Comparison of ENCODE assay signal across 18 mouse cellular contexts in genomic region chr11:115107403-115107916, GRCm38 (mm10). TPM values are rescaled to one million over a fixed set of nuclear protein-coding genes. Genes with fewer than 3 reads are reported as not detected.
A peak's percentile ranks its signal among the peaks of the same experiment; 100 is the strongest.
DNase-seq lines count a peak whose midpoint lies in the region; ATAC-seq and TF ChIP-seq lines count a peak whose summit lies in the region.
"Had no signal": no experiment of that assay in that cellular context is flagged by ENCODE, and none has a peak within 500 bp of the region (broad histone marks: within the 10 kb centered on the region; RNA-seq: fewer than 3 reads in every experiment).

No protein-coding gene starts in this region.

- no peak for ATAC-seq in hindbrain, embryonic 15.5 days (ENCODE audit: low FRiP score, low read depth)
- ATAC-seq in hindbrain, embryonic 12.5 days (ENCODE audit: low FRiP score) = no peak
- ATAC-seq in midbrain, postnatal 0 days (ENCODE audit: low FRiP score) = no peak
- ATAC-seq in stomach, postnatal 0 days (ENCODE audit: low FRiP score, low TSS enrichment) = peak; percentile 53; the same call in 1 of the 2 replicates
- no peak for ATAC-seq in liver, postnatal 0 days
- ATAC-seq: intestine, embryonic 15.5 days had no signal

- no peak overlapping the region for H3K4me3 ChIP-seq in hindbrain, embryonic 15.5 days
- H3K4me3 ChIP-seq in hindbrain, embryonic 12.5 days = no peak overlapping the region
- no peak overlapping the region for H3K4me3 ChIP-seq in midbrain, postnatal 0 days (ENCODE audit: low read depth, low read length)
- no peak overlapping the region for H3K4me3 ChIP-seq in midbrain, embryonic 10.5 days
- no peak overlapping the region for H3K4me3 ChIP-seq in stomach, postnatal 0 days (ENCODE audit: low read depth, low read length)
- no peak overlapping the region for H3K4me3 ChIP-seq in liver, postnatal 0 days (ENCODE audit: low read depth, low read length)
- H3K4me3 ChIP-seq: intestine, embryonic 15.5 days; myocyte had no signal

- H3K4me1 ChIP-seq in hindbrain, embryonic 15.5 days (replicated peaks) = peaks cover 8% of the 10 kb centered on the region
- peaks cover 5% of the 10 kb centered on the region; the same call in 1 of the 2 replicates for H3K4me1 ChIP-seq in hindbrain, embryonic 12.5 days
- H3K4me1 ChIP-seq in midbrain, postnatal 0 days (ENCODE audit: insufficient read depth, low read length) = 0 out of 2 replicates have a peak, but pooled peaks cover 3% of the 10 kb centered on the region
- H3K4me1 ChIP-seq in midbrain, embryonic 10.5 days = peaks cover 5% of the 10 kb centered on the region; the same call in 1 of the 2 replicates
- H3K4me1 ChIP-seq in stomach, postnatal 0 days (replicated peaks; ENCODE audit: control insufficient read depth, insufficient read depth) = no peaks in the 10 kb centered on the region
- no peaks in the 10 kb centered on the region for H3K4me1 ChIP-seq in liver, postnatal 0 days (ENCODE audit: insufficient read depth)

- no peak for TF ChIP-seq EP300 in stomach, postnatal 0 days (optimal IDR thresholded peaks at IDR 0.05)
- TF ChIP-seq EP300 in liver, postnatal 0 days (IDR thresholded peaks at IDR 0.05; ENCODE audit: low read depth) = no peak

- H3K27ac ChIP-seq in hindbrain, embryonic 15.5 days (replicated peaks) = 0 out of 2 replicates have a peak overlapping the region, but pooled peaks have one; percentile 26
- H3K27ac ChIP-seq in hindbrain, embryonic 12.5 days = no peak overlapping the region
- H3K27ac ChIP-seq in midbrain, postnatal 0 days (ENCODE audit: low read depth, low read length) = no peak overlapping the region
- no peak overlapping the region for H3K27ac ChIP-seq in midbrain, embryonic 10.5 days (replicated peaks)
- no peak overlapping the region for H3K27ac ChIP-seq in stomach, postnatal 0 days (replicated peaks)
- no peak overlapping the region for H3K27ac ChIP-seq in liver, postnatal 0 days (ENCODE audit: low read depth)
- H3K27ac ChIP-seq: intestine, embryonic 15.5 days; kidney, postnatal 0 days; liver, embryonic 14.5 days had no signal

- no peaks in the 10 kb centered on the region for H3K9me3 ChIP-seq in hindbrain, embryonic 15.5 days
- no peaks in the 10 kb centered on the region for H3K9me3 ChIP-seq in hindbrain, embryonic 12.5 days (replicated peaks)
- H3K9me3 ChIP-seq in midbrain, postnatal 0 days (ENCODE audit: low read length) = no peaks in the 10 kb centered on the region
- no peaks in the 10 kb centered on the region for H3K9me3 ChIP-seq in midbrain, embryonic 10.5 days (replicated peaks)
- no peaks in the 10 kb centered on the region for H3K9me3 ChIP-seq in stomach, postnatal 0 days (ENCODE audit: control insufficient read depth, low read length)
- H3K9me3 ChIP-seq in liver, postnatal 0 days (ENCODE audit: low read length) = no peaks in the 10 kb centered on the region
- H3K9me3 ChIP-seq: intestine, embryonic 15.5 days had no signal

- 33% methylated on average over 4 of the region's 4 CpGs for WGBS in hindbrain, embryonic 15.5 days
- 34% methylated on average over 4 of the region's 4 CpGs for WGBS in hindbrain, embryonic 12.5 days
- 18% methylated on average over 4 of the region's 4 CpGs for WGBS in midbrain, postnatal 0 days
- WGBS in midbrain, embryonic 10.5 days = 64% methylated on average over 4 of the region's 4 CpGs
- 20% methylated on average over 4 of the region's 4 CpGs for WGBS in stomach, postnatal 0 days
- 52% methylated on average over 4 of the region's 4 CpGs for WGBS in liver, postnatal 0 days (ENCODE audit: insufficient replicate concordance)

- H3K9ac ChIP-seq in hindbrain, embryonic 15.5 days = no peak overlapping the region
- no peak overlapping the region for H3K9ac ChIP-seq in hindbrain, embryonic 12.5 days
- no peak overlapping the region for H3K9ac ChIP-seq in midbrain, postnatal 0 days (replicated peaks; ENCODE audit: low read length, poor library complexity, severe bottlenecking)
- H3K9ac ChIP-seq in stomach, postnatal 0 days (ENCODE audit: low read length) = no peak overlapping the region
- no peak overlapping the region for H3K9ac ChIP-seq in liver, postnatal 0 days (replicated peaks)
- H3K9ac ChIP-seq: intestine, embryonic 15.5 days; liver, embryonic 14.5 days had no signal

- DNase-seq in midbrain, postnatal 0 days (ENCODE audit: low spot score) = peak; percentile 86
- DNase-seq in midbrain, embryonic 10.5 days (ENCODE audit: low spot score) = no peak
- peak; percentile 14 for DNase-seq in adipocyte (ENCODE audit: low spot score)
- DNase-seq in stomach, postnatal 0 days (ENCODE audit: low spot score) = peak; percentile 62
- DNase-seq in liver, postnatal 0 days = no peak
- DNase-seq: adrenal gland, postnatal 10 days; heart, adult 11 months; heart, postnatal 10 days had no signal

- TF ChIP-seq CTCF in midbrain, postnatal 0 days (IDR thresholded peaks at IDR 0.05) = no peak
- no peak for TF ChIP-seq CTCF in stomach, postnatal 0 days (IDR thresholded peaks at IDR 0.05; ENCODE audit: low read depth)
- no peak for TF ChIP-seq CTCF in liver, postnatal 0 days (IDR thresholded peaks at IDR 0.05; ENCODE audit: low read depth)

- no peaks in the 10 kb centered on the region for H3K27me3 ChIP-seq in hindbrain, embryonic 15.5 days
- 0 out of 2 replicates have a peak, but pooled peaks cover 3% of the 10 kb centered on the region for H3K27me3 ChIP-seq in hindbrain, embryonic 12.5 days
- H3K27me3 ChIP-seq in midbrain, postnatal 0 days (ENCODE audit: insufficient read depth, low read length) = no peaks in the 10 kb centered on the region
- H3K27me3 ChIP-seq in midbrain, embryonic 10.5 days (ENCODE audit: low read depth, poor library complexity, severe bottlenecking) = no peaks in the 10 kb centered on the region
- no peaks in the 10 kb centered on the region for H3K27me3 ChIP-seq in stomach, postnatal 0 days (ENCODE audit: control insufficient read depth, insufficient read depth, low read length)
- H3K27me3 ChIP-seq in liver, postnatal 0 days (ENCODE audit: insufficient read depth, low read length) = no peaks in the 10 kb centered on the region
- H3K27me3 ChIP-seq: intestine, embryonic 15.5 days had no signal

- H3K4me2 ChIP-seq in hindbrain, embryonic 15.5 days = no peak overlapping the region
- H3K4me2 ChIP-seq in hindbrain, embryonic 12.5 days (replicated peaks) = no peak overlapping the region
- no peak overlapping the region for H3K4me2 ChIP-seq in midbrain, postnatal 0 days (ENCODE audit: low read depth, low read length, poor library complexity, severe bottlenecking)
- H3K4me2 ChIP-seq in stomach, postnatal 0 days (replicated peaks; ENCODE audit: low read depth) = no peak overlapping the region
- H3K4me2 ChIP-seq in liver, postnatal 0 days (ENCODE audit: low read depth, low read length) = no peak overlapping the region
- H3K4me2 ChIP-seq: intestine, embryonic 15.5 days had no signal

- H3K36me3 ChIP-seq in hindbrain, embryonic 15.5 days = no peaks in the 10 kb centered on the region
- H3K36me3 ChIP-seq in hindbrain, embryonic 12.5 days = no peaks in the 10 kb centered on the region
- no peaks in the 10 kb centered on the region for H3K36me3 ChIP-seq in midbrain, postnatal 0 days (ENCODE audit: insufficient read depth, low read length)
- H3K36me3 ChIP-seq in midbrain, embryonic 10.5 days = no peaks in the 10 kb centered on the region
- H3K36me3 ChIP-seq in stomach, postnatal 0 days (ENCODE audit: control insufficient read depth, insufficient read depth, low read length) = no peaks in the 10 kb centered on the region
- H3K36me3 ChIP-seq in liver, postnatal 0 days (replicated peaks; ENCODE audit: insufficient read depth, low read length) = no peaks in the 10 kb centered on the region
- H3K36me3 ChIP-seq: intestine, embryonic 15.5 days had no signal

RNA-seq across cellular contexts. Expression of gene Rab37, which starts 16.2 kb away (rescaled TPM):
- polyA plus RNA-seq in hindbrain, embryonic 15.5 days (2015; fragmentation: Nextera tagmentation; extraction: Ambion mirVana) = 0.62 and 0.77 TPM in 2 replicates
- 1.1 and 1.5 TPM in 2 replicates for polyA plus RNA-seq in hindbrain, embryonic 12.5 days (2016; fragmentation: Nextera tagmentation; extraction: Ambion mirVana)
- total RNA-seq in midbrain, postnatal 0 days (2014; rRNA removed) = 0.57 and 0.93 TPM in 2 replicates
- polyA plus RNA-seq in midbrain, postnatal 0 days (2015; fragmentation: Nextera tagmentation; extraction: Ambion mirVana) = 0.67 and 0.90 TPM in 2 replicates
- polyA plus RNA-seq in midbrain, embryonic 10.5 days (2016; fragmentation: Nextera tagmentation; extraction: Ambion mirVana) = 0.49 and 1.1 TPM in 2 replicates
- 1.7 TPM in 2 replicates for polyA plus RNA-seq in stomach, postnatal 0 days (2015; fragmentation: Nextera tagmentation; extraction: Ambion mirVana)
- polyA plus RNA-seq in liver, postnatal 0 days (2015; fragmentation: Nextera tagmentation; extraction: Ambion mirVana) = 2.5 and 3.1 TPM in 2 replicates

RNA-seq across cellular contexts. Expression of gene Cd300lf, which starts 26.3 kb away (rescaled TPM):
- 0.17 and 0.34 TPM in 2 replicates for polyA plus RNA-seq in hindbrain, embryonic 15.5 days (2015; fragmentation: Nextera tagmentation; extraction: Ambion mirVana)
- 0.27 TPM in 1 of 2 replicates, not detected in the other for polyA plus RNA-seq in hindbrain, embryonic 12.5 days (2016; fragmentation: Nextera tagmentation; extraction: Ambion mirVana)
- total RNA-seq in midbrain, postnatal 0 days (2014; rRNA removed) = 0.16 and 0.42 TPM in 2 replicates
- 0.09 and 0.10 TPM in 2 replicates for polyA plus RNA-seq in midbrain, postnatal 0 days (2015; fragmentation: Nextera tagmentation; extraction: Ambion mirVana)
- 0.21 TPM in 1 of 2 replicates, not detected in the other for polyA plus RNA-seq in midbrain, embryonic 10.5 days (2016; fragmentation: Nextera tagmentation; extraction: Ambion mirVana)
- polyA plus RNA-seq in stomach, postnatal 0 days (2015; fragmentation: Nextera tagmentation; extraction: Ambion mirVana) = 0.36 and 0.47 TPM in 2 replicates
- polyA plus RNA-seq in liver, postnatal 0 days (2015; fragmentation: Nextera tagmentation; extraction: Ambion mirVana) = 8.5 and 9.3 TPM in 2 replicates
- total RNA-seq: common myeloid progenitor, adult 5-6 weeks had no signal
- polyA plus RNA-seq: myocyte had no signal

RNA-seq across cellular contexts. Expression of gene Cd300e, which starts 45.5 kb away (rescaled TPM):
- not detected in 2 replicates for polyA plus RNA-seq in hindbrain, embryonic 15.5 days (2015; fragmentation: Nextera tagmentation; extraction: Ambion mirVana)
- polyA plus RNA-seq in hindbrain, embryonic 12.5 days (2016; fragmentation: Nextera tagmentation; extraction: Ambion mirVana) = not detected in 2 replicates
- total RNA-seq in midbrain, postnatal 0 days (2014; rRNA removed) = 0.19 TPM in 1 of 2 replicates, not detected in the other
- 0.10 and 0.12 TPM in 2 replicates for polyA plus RNA-seq in midbrain, postnatal 0 days (2015; fragmentation: Nextera tagmentation; extraction: Ambion mirVana)
- polyA plus RNA-seq in midbrain, embryonic 10.5 days (2016; fragmentation: Nextera tagmentation; extraction: Ambion mirVana) = not detected in 2 replicates
- polyA plus RNA-seq in stomach, postnatal 0 days (2015; fragmentation: Nextera tagmentation; extraction: Ambion mirVana) = 0.07 TPM in 1 of 2 replicates, not detected in the other
- polyA plus RNA-seq in liver, postnatal 0 days (2015; fragmentation: Nextera tagmentation; extraction: Ambion mirVana) = 0.98 and 1.1 TPM in 2 replicates
- total RNA-seq: common myeloid progenitor, adult 5-6 weeks; layer of hippocampus, postnatal 10 days; left cerebral cortex, postnatal 36 days had no signal
- polyA plus RNA-seq: kidney, postnatal 0 days; myocyte had no signal

RNA-seq across cellular contexts. Expression of gene Slc9a3r1, which starts 55.7 kb away (rescaled TPM):
- 68.7 and 70.2 TPM in 2 replicates for polyA plus RNA-seq in hindbrain, embryonic 15.5 days (2015; fragmentation: Nextera tagmentation; extraction: Ambion mirVana)
- 35.7 and 42.3 TPM in 2 replicates for polyA plus RNA-seq in hindbrain, embryonic 12.5 days (2016; fragmentation: Nextera tagmentation; extraction: Ambion mirVana)
- total RNA-seq in midbrain, postnatal 0 days (2014; rRNA removed) = 53.3 and 57.3 TPM in 2 replicates
- 65.4 and 72.9 TPM in 2 replicates for polyA plus RNA-seq in midbrain, postnatal 0 days (2015; fragmentation: Nextera tagmentation; extraction: Ambion mirVana)
- polyA plus RNA-seq in midbrain, embryonic 10.5 days (2016; fragmentation: Nextera tagmentation; extraction: Ambion mirVana) = 36.8 and 37.8 TPM in 2 replicates
- polyA plus RNA-seq in stomach, postnatal 0 days (2015; fragmentation: Nextera tagmentation; extraction: Ambion mirVana) = 104 and 109 TPM in 2 replicates
- polyA plus RNA-seq in liver, postnatal 0 days (2015; fragmentation: Nextera tagmentation; extraction: Ambion mirVana) = 101 and 115 TPM in 2 replicates

RNA-seq across cellular contexts. Expression of gene Cd300ld3, which starts 59.3 kb away (rescaled TPM):
- not detected in 2 replicates for polyA plus RNA-seq in hindbrain, embryonic 15.5 days (2015; fragmentation: Nextera tagmentation; extraction: Ambion mirVana)
- polyA plus RNA-seq in hindbrain, embryonic 12.5 days (2016; fragmentation: Nextera tagmentation; extraction: Ambion mirVana) = not detected in 2 replicates
- total RNA-seq in midbrain, postnatal 0 days (2014; rRNA removed) = 0.82 TPM in 1 of 2 replicates, not detected in the other
- polyA plus RNA-seq in midbrain, postnatal 0 days (2015; fragmentation: Nextera tagmentation; extraction: Ambion mirVana) = not detected in 2 replicates
- polyA plus RNA-seq in midbrain, embryonic 10.5 days (2016; fragmentation: Nextera tagmentation; extraction: Ambion mirVana) = not detected in 2 replicates
- polyA plus RNA-seq in stomach, postnatal 0 days (2015; fragmentation: Nextera tagmentation; extraction: Ambion mirVana) = not detected in 2 replicates
- not detected in 2 replicates for polyA plus RNA-seq in liver, postnatal 0 days (2015; fragmentation: Nextera tagmentation; extraction: Ambion mirVana)
- total RNA-seq: common myeloid progenitor, adult 5-6 weeks; layer of hippocampus, postnatal 10 days had no signal
- polyA plus RNA-seq: intestine, embryonic 15.5 days; kidney, postnatal 0 days; myocyte; stomach, embryonic 14.5 days had no signal

Comparison
In these comparisons a context has a peak if more than half of its experiments do, and no peak if none do; other contexts are left out.
1. DNase-seq: peak in midbrain, postnatal 0 days (single experiment), adipocyte (single experiment) and stomach, postnatal 0 days (single experiment); none in midbrain, embryonic 10.5 days (single experiment) and liver, postnatal 0 days (single experiment).